Mouse (Mus musculus) heart, adult 9 months (tissue): Measurements from ENCODE around the gene Cyp3a57.
"Not testable (repeated sequence)": the region's sequence is repeated elsewhere in the genome, so short reads cannot be mapped to it uniquely, and the experiment has no call there.

ENCODE experiments used
- DNase-seq, 2 experiments: peaks; one replicate each; pipeline ENCODE4 v3.0.0; 2022; ENCODE audit warnings: low spot score in 2 of 2

Gene Cyp3a57

GRCm38 (mm10) chr5:145344941-145345340 lies at the start of gene Cyp3a57:
Cyp3a57 (plus strand) TSS chr5:145345279.
- no peak for DNase-seq

- no peak for DNase-seq
These were observed 44.6 kb upstream of the Cyp3a57 start for GRCm38 (mm10) chr5:145300469-145300868.

GRCm38 (mm10) chr5:145301796-145302195 lies 43.3 kb upstream of the Cyp3a57 start:
- DNase-seq: not testable (repeated sequence)

GRCm38 (mm10) chr5:145302424-145302823 lies 42.7 kb upstream of the Cyp3a57 start:
- no peak for DNase-seq

- DNase-seq: not testable (repeated sequence)
These were observed 38.1 kb upstream of the Cyp3a57 start for GRCm38 (mm10) chr5:145306953-145307352.

- not testable (repeated sequence) for DNase-seq
These were observed 37.3 kb upstream of the Cyp3a57 start for GRCm38 (mm10) chr5:145307811-145308210.

GRCm38 (mm10) chr5:145313845-145314244 lies 31.2 kb upstream of the Cyp3a57 start:
- no peak for DNase-seq

- no peak for DNase-seq
These were observed 27.9 kb upstream of the Cyp3a57 start for GRCm38 (mm10) chr5:145317141-145317540.

- DNase-seq: not testable (repeated sequence)
These were observed 6.3 kb upstream of the Cyp3a57 start for GRCm38 (mm10) chr5:145338756-145339155.

GRCm38 (mm10) chr5:145349697-145350096 lies 4.6 kb downstream of the Cyp3a57 start:
- DNase-seq: no peak

GRCm38 (mm10) chr5:145353081-145353480 lies 8.0 kb downstream of the Cyp3a57 start:
- DNase-seq: no peak

- not testable (repeated sequence) for DNase-seq
These were observed 70.3 kb downstream of the Cyp3a57 start for GRCm38 (mm10) chr5:145415416-145415815.

GRCm38 (mm10) chr5:145422287-145422686 lies 77.2 kb downstream of the Cyp3a57 start:
- DNase-seq: no peak

GRCm38 (mm10) chr5:145431004-145431403 lies 85.9 kb downstream of the Cyp3a57 start:
- no peak for DNase-seq

GRCm38 (mm10) chr5:145433688-145434087 lies 88.6 kb downstream of the Cyp3a57 start:
- DNase-seq: no peak
